Mouse (Mus musculus): ENCODE measurements around the gene Disp1. TPM values are rescaled to one million over a fixed set of nuclear protein-coding genes. Genes with fewer than 3 reads are reported as not detected.

The Disp1 gene
- polyA plus RNA-seq, 1 experiment from 2014 or later, result 9.5 TPM

DNA sequence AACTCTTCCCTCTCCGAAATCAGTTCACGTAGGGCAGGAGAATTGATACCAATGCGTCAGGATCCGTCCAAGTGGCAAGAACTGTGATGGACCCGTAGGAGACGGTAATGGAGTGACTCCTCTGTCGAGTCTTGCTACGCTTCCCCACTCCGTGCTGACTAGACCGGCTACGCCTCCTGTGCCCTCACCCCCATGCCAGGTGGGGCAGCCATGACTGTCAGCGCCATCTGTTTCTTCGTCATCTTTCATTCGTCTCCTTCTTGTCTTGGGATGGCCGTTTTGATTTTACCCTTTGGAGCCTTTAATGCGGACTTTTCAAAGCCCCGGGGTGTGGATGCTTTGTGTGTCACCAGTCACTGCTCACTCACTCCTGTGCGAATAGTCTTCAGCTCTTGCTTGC is 26.6 kb downstream of the Disp1 start:
- Histone ChIP-seq H3K4me3 (replicated peaks) (no peak overlapping the region), H3K27ac (replicated peaks) (no peak overlapping the region), H3K4me1 (peaks cover 18% of the 10 kb centered on the region), H3K27me3 (replicated peaks) (no peaks in the 10 kb centered on the region), H3K9me3 (replicated peaks) (no peaks in the 10 kb centered on the region), H3K4me2 (no peak overlapping the region), H3K36me3 (no peaks in the 10 kb centered on the region), H3K9ac (replicated peaks) (no peak overlapping the region)
- WGBS, result 85% methylated on average over 18 of the region's 18 CpGs
- ATAC-seq (ENCODE audit: low FRiP score), result no peak

DNA sequence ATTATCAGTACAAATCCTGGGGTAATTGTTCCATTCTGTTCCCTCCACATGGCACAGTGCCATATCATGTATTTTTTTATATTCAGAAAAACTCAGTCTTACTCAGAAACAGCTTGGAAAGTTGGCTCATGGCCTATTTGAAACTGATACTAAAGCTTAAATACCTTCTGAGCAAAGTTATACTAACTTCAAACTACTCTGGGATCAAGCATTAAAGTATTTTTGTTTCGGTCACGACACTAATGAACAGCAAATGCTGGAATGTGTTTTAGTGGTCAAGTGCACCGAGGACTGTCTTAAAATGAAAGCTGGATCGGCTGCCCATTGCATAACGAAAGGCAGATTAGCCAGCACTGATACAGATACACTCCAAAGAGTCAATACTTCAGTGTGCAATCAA is 27.2 kb downstream of the Disp1 start:
- ATAC-seq (ENCODE audit: low FRiP score), result no peak
- Histone ChIP-seq H3K27me3 (replicated peaks) (no peaks in the 10 kb centered on the region), H3K4me1 (peaks cover 18% of the 10 kb centered on the region), H3K9me3 (replicated peaks) (no peaks in the 10 kb centered on the region), H3K36me3 (no peaks in the 10 kb centered on the region), H3K4me3 (replicated peaks) (no peak overlapping the region), H3K27ac (replicated peaks) (no peak overlapping the region), H3K4me2 (no peak overlapping the region), H3K9ac (replicated peaks) (no peak overlapping the region)
- WGBS, result 88% methylated on average over 5 of the region's 5 CpGs

DNA sequence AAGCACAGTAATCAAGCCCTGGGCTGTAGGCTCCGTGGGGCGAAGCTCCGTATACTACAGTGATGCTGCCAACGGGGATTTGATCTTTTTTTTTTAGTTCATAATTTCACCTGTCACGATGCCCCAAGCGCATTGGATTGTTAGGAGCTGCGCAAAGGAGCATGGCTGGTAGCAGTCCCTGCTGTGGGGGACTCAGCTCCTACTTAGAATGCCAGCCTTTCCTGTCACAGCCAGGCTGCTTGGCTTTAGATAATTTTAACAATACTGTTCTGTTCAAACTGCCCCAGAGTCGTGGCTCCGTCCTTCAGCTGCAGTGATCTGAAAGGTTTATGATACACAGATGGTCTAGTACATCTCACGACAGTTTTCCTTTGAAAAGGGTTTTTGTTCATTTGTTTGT is 29.9 kb downstream of the Disp1 start:
- WGBS, result 35% methylated on average over 10 of the region's 10 CpGs
- no peaks in the 10 kb centered on the region for H3K36me3 ChIP-seq
- no peak overlapping the region for H3K27ac ChIP-seq (replicated peaks)
- peaks cover 21% of the 10 kb centered on the region for H3K4me1 ChIP-seq
- no peak overlapping the region for H3K4me3 ChIP-seq (replicated peaks)
- no peaks in the 10 kb centered on the region for H3K9me3 ChIP-seq (replicated peaks)
- no peaks in the 10 kb centered on the region for H3K27me3 ChIP-seq (replicated peaks)
- H3K9ac ChIP-seq (replicated peaks), result no peak overlapping the region
- H3K4me2 ChIP-seq, result no peak overlapping the region
- ATAC-seq (ENCODE audit: low FRiP score), result no peak

DNA sequence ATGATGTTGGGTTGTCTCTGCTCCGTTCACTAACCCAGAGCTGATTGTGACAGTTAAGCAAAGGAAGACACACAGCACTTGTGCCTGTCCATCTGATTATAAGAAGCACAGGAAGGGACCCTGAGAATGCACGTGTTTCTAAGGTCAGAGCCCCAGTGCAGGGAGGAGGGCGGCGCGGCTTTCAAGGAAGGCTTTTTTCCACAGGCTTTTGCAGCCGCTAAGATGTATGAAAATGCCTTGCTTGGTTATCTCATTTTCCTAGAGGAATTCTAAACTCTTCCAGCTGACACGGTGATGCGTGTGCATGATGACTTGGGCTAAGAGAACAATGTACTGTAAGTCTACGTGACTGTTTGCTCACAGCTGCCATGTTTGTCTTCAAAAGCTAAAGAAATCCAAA is 30.9 kb downstream of the Disp1 start:
- ATAC-seq (ENCODE audit: low FRiP score), result no peak

DNA sequence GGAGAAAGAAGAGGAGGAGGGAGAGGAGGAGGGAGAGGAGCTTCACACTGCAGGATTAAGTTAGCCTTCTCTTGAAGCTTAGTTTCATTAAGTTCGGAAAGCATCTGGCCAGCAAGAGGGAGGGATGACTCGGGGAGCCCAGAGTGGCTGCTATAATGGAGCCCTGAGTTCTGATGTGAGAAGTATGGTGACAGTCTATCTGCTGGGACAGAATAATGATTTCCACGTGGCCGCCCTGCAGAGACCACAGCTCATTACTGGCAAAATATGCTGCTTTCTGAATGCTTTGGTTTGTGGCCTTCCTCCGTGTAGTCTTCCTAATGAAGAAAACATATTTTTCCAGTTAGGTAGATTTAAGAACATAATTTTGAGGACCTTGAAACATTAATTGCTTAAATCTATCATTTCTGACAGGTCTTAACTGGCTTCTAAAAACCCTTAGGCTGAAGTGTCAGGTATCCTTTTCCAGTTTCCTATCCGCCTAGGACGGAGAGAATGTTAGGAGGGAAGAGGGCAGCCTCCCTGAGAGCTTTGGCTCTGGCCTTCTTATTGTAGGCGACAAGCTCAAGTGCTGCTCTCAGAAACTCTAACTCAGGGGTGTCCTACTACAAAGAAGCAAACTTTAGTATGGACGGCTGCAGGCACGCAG is 32.2 kb downstream of the Disp1 start:
- H3K9me3 ChIP-seq (replicated peaks), result no peaks in the 10 kb centered on the region
- H3K4me2 ChIP-seq, result no peak overlapping the region
- WGBS, result 68% methylated on average over 10 of the region's 10 CpGs
- H3K36me3 ChIP-seq, result no peaks in the 10 kb centered on the region
- ATAC-seq (ENCODE audit: low FRiP score), result no peak
- peaks cover 15% of the 10 kb centered on the region; the same call in 1 of the 2 replicates for H3K4me1 ChIP-seq
- no peak overlapping the region for H3K27ac ChIP-seq (replicated peaks)
- no peak overlapping the region for H3K4me3 ChIP-seq (replicated peaks)
- H3K9ac ChIP-seq (replicated peaks), result no peak overlapping the region
- no peaks in the 10 kb centered on the region for H3K27me3 ChIP-seq (replicated peaks)

More for the DNA sequence above, 30.9 kb downstream of the Disp1 start:
- Histone ChIP-seq H3K9ac (replicated peaks) (no peak overlapping the region), H3K36me3 (no peaks in the 10 kb centered on the region), H3K27me3 (replicated peaks) (no peaks in the 10 kb centered on the region), H3K4me1 (peaks cover 15% of the 10 kb centered on the region), H3K9me3 (replicated peaks) (no peaks in the 10 kb centered on the region), H3K4me2 (no peak overlapping the region), H3K4me3 (replicated peaks) (no peak overlapping the region), H3K27ac (replicated peaks) (no peak overlapping the region)
- 80% methylated on average over 9 of the region's 9 CpGs for WGBS

DNA sequence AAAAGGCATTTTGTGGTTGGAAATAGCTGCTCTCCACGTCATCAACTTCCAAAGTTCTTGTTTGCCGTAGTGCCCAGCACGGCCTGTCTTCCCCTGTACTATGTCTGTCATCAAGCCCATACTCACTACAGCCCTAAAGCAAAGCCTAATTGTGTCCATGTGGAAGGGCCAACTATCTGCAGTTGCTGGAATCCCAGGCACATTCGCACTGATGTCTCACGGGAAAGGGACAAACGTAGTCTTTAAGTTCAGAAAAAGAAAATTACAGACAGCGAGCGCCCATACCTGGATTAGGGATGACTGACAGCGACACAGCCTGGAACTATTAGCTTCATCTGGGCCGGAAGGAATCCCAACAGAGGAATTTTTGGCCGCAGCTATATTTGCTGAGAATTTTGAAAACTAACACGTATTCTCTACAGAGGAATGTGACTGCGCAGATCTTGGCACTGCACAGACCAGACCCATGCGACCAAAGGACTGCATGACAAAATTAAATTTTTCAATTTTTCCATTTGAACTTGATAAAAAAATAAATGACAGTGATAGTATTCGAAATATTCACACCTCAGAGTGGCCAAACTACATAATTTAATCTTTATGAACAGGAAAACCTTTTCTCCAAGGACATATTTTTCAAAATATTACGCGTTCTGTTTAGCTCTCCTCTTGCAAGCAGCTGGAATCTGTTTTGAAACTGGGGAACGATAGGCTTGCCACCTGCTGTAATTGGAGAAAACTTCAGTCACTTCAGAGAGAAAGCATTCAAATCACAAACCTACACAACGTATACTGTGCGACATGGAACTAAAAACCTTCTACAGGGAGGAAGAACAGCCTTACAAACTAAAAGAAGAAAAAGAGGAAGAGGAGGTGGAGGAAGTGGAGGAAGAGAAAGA is 33.0 kb downstream of the Disp1 start:
- Histone ChIP-seq H3K9ac (replicated peaks) (no peak overlapping the region), H3K9me3 (replicated peaks) (no peaks in the 10 kb centered on the region), H3K4me2 (no peak overlapping the region), H3K4me3 (replicated peaks) (no peak overlapping the region), H3K36me3 (no peaks in the 10 kb centered on the region), H3K4me1 (peaks cover 22% of the 10 kb centered on the region; the same call in 1 of the 2 replicates), H3K27me3 (replicated peaks) (no peaks in the 10 kb centered on the region), H3K27ac (replicated peaks) (no peak overlapping the region)
- WGBS, result 89% methylated on average over 20 of the region's 20 CpGs
- no peak for ATAC-seq (ENCODE audit: low FRiP score)

DNA sequence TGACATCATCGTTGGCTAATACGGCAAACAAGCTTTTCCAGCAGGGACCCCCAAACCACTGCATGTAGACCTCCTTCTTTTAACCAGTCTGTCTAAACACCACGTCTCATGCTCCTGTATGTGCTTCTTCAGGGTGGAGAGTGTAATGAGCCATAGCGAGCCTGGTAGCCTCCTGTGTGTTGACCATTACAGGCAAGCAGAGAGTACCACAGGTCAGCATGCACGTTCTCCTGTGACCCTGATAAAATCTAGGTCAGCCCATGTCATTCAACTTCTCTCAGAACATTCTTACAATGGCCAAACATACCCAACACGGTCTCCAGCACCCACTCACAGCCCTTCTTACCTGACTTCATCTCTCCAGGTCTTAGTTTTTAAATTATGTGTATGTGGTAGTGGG is 35.8 kb downstream of the Disp1 start:
- no peak overlapping the region for H3K4me2 ChIP-seq
- no peak for ATAC-seq (ENCODE audit: low FRiP score)
- no peak overlapping the region for H3K4me3 ChIP-seq (replicated peaks)
- no peak overlapping the region for H3K9ac ChIP-seq (replicated peaks)
- H3K4me1 ChIP-seq, result peaks cover 22% of the 10 kb centered on the region
- WGBS, result 84% methylated on average over 6 of the region's 6 CpGs
- H3K36me3 ChIP-seq, result no peaks in the 10 kb centered on the region
- no peaks in the 10 kb centered on the region for H3K9me3 ChIP-seq (replicated peaks)
- no peak overlapping the region for H3K27ac ChIP-seq (replicated peaks)
- H3K27me3 ChIP-seq (replicated peaks), result no peaks in the 10 kb centered on the region

DNA sequence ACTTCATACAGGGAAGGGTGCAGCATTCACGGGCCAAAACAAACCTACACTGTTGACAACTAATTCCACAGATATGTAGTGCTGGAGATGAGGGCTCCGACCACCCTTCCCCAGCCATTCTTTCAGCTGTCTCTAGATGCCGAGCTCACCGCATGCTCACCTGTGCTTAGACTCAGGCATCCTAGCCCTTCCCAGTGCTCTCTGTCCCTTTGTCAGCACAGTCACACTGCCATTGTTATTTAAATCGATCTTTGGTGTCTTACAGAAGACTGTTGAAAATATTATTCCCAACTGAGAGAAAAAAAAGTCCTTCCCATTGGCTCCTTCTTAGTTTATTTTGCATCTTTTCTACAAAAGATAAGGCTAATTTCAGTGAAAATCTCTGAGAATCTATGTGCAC is 36.6 kb downstream of the Disp1 start:
- Histone ChIP-seq H3K4me1 (peaks cover 18% of the 10 kb centered on the region), H3K4me2 (no peak overlapping the region), H3K27ac (replicated peaks) (no peak overlapping the region), H3K9ac (replicated peaks) (no peak overlapping the region), H3K9me3 (replicated peaks) (no peaks in the 10 kb centered on the region), H3K27me3 (replicated peaks) (no peaks in the 10 kb centered on the region), H3K4me3 (replicated peaks) (no peak overlapping the region), H3K36me3 (no peaks in the 10 kb centered on the region)
- ATAC-seq (ENCODE audit: low FRiP score), result no peak
- WGBS, result 79% methylated on average over 5 of the region's 5 CpGs

DNA sequence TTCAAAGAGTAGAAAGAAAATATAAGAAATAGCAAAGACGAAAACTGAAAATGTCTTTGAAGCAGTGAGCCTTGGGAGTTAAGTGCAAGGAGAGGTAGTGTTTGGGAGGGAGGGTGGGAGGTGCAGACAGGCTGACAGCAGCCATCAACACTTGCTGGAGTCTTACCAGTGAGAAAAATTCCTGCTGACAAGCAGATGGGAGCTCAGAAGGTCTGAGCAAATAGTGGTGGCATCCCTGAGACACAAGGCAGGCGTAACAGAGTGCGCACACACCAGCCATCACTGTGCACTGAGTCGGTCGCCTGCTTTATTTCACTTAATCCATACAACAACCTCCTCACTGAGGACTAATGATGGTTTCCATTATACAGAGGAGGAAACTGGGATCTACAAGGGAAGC is 37.8 kb downstream of the Disp1 start:
- Histone ChIP-seq H3K4me2 (no peak overlapping the region), H3K9me3 (replicated peaks) (no peaks in the 10 kb centered on the region), H3K27ac (replicated peaks) (no peak overlapping the region), H3K27me3 (replicated peaks) (no peaks in the 10 kb centered on the region), H3K4me1 (peaks cover 16% of the 10 kb centered on the region), H3K36me3 (no peaks in the 10 kb centered on the region), H3K9ac (replicated peaks) (no peak overlapping the region), H3K4me3 (replicated peaks) (no peak overlapping the region)
- 75% methylated on average over 5 of the region's 5 CpGs for WGBS
- ATAC-seq (ENCODE audit: low FRiP score), result no peak

DNA sequence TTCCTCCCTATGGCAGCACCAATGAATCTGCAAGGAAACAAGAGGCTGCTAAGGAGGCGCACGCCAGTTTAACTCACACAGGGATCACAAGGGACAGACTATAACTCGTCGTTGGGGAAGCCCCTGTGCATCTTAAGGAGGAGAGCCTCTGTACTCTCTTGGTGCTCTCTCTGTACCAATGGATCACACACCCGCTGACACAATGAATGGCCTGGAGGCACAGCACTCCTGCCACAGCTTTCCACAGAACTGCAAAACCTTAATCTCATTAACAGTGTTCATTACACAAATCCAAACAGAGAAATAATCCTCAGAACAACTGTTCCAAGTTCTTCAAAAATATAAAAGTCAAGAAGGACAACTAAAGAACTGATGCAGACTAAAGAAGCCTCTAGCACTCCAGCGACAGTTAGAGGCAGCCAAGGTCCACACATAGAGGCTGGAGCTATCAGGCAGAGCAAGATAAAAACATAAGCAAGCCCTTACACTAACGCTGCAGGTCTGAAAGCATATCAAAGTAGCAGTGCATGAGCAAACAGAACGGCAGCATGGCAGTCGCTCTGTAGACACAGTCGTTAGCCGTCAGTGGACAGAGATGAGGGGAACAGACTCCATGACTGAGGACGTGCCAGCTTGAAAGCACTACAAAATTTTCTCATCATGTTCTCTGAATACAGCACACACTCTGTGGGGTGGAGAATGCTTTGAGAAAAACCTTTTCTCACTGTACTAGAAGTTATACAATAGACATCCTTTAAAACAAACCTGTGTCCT is 38.5 kb downstream of the Disp1 start:
- no peaks in the 10 kb centered on the region for H3K36me3 ChIP-seq
- ATAC-seq (ENCODE audit: low FRiP score), result no peak
- 0 out of 2 replicates have a peak overlapping the region, but pooled peaks have one; percentile 37 for H3K27ac ChIP-seq (replicated peaks)
- no peaks in the 10 kb centered on the region for H3K27me3 ChIP-seq (replicated peaks)
- H3K9me3 ChIP-seq (replicated peaks), result no peaks in the 10 kb centered on the region
- no peak overlapping the region for H3K4me2 ChIP-seq
- H3K4me3 ChIP-seq (replicated peaks), result no peak overlapping the region
- no peak overlapping the region for H3K9ac ChIP-seq (replicated peaks)
- WGBS, result 35% methylated on average over 12 of the region's 12 CpGs
- peaks cover 20% of the 10 kb centered on the region for H3K4me1 ChIP-seq

DNA sequence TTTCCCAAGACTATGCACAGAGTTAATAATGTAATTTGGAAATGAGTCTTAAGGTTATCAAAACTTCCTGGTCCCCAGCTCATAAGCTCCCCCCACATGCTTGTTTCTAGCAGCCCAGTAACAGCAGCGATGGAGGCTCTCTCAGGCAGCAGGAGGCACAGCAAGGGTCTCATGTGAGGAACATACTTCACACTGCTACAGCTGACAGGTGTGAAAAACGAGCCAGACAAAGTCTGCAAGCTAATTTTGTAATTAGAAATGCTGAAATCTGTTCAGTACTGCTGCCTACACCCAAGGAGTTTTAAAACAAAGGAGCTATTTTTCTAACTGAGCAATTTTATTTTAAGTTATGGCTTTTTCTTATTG is 40.3 kb downstream of the Disp1 start:
- Histone ChIP-seq H3K9ac (replicated peaks) (no peak overlapping the region), H3K27ac (replicated peaks) (no peak overlapping the region), H3K4me2 (no peak overlapping the region), H3K36me3 (no peaks in the 10 kb centered on the region), H3K4me3 (replicated peaks) (no peak overlapping the region), H3K9me3 (replicated peaks) (no peaks in the 10 kb centered on the region), H3K4me1 (peaks cover 20% of the 10 kb centered on the region), H3K27me3 (replicated peaks) (no peaks in the 10 kb centered on the region)
- 30% methylated on average over 2 of the region's 2 CpGs for WGBS
- ATAC-seq (ENCODE audit: low FRiP score), result no peak
